Mouse (Mus musculus) CH12.LX (cell line): ENCODE data around the gene Vtn. TPM values are rescaled to one million over a fixed set of nuclear protein-coding genes. Genes with fewer than 3 reads are reported as not detected.

Source experiments
- DNase-seq: peaks from one replicate; pipeline ENCODE4 v3.0.0-alpha.2; 2013; ENCODE audit errors: extremely low read depth
- H3K27ac ChIP-seq: 2 replicates; pipeline ENCODE4 v1.5.1; 2012; ENCODE audit warnings: low read depth, mild to moderate bottlenecking, control low read depth, moderate library complexity; ENCODE audit not compliant: insufficient read depth
- H3K27me3 ChIP-seq: replicated peaks from 2 replicates; pipeline ENCODE3; 2012; ENCODE audit warnings: inconsistent platforms
- H3K36me3 ChIP-seq, 2 experiments: replicated peaks in 1 of 2; 2 replicates each; pipeline versions ENCODE3 to v1.6.1; 2012; ENCODE audit warnings: inconsistent platforms in 1 of 2, low read length in 1 of 2, mild to moderate bottlenecking in 1 of 2, mixed read lengths in 1 of 2, moderate library complexity in 1 of 2; ENCODE audit not compliant: control insufficient read depth in 1 of 2, insufficient read depth in 1 of 2
- H3K4me1 ChIP-seq, 2 experiments: 2 replicates each; pipeline ENCODE4 v1.6.1; 2012; ENCODE audit warnings: inconsistent platforms in 1 of 2, moderate library complexity in 1 of 2; ENCODE audit not compliant: insufficient read depth in 2 of 2, control insufficient read depth in 1 of 2
- H3K4me2 ChIP-seq: 2 replicates; pipeline ENCODE4 v1.6.1; 2012; ENCODE audit warnings: low read depth, mild to moderate bottlenecking, control low read depth; ENCODE audit not compliant: poor library complexity, insufficient read depth, severe bottlenecking
- H3K4me3 ChIP-seq, 3 experiments: fragments of 150-350 bp in 1 of 3; sonication (generic) in 1 of 3; replicated peaks in 1 of 3; 2 replicates each; pipeline versions ENCODE3 to v1.5.1; 2011 to 2012; ENCODE audit warnings: low read depth in 2 of 3, low read length in 2 of 3, mild to moderate bottlenecking in 2 of 3, moderate library complexity in 2 of 3, control low read depth in 1 of 3, improper control_type of control experiment in 1 of 3, inconsistent platforms in 1 of 3, mixed read lengths in 1 of 3; ENCODE audit not compliant: poor library complexity in 1 of 3
- H3K79me2 ChIP-seq: replicated peaks from 2 replicates; pipeline ENCODE4 v1.6.1; 2012; ENCODE audit warnings: mild to moderate bottlenecking, moderate library complexity; ENCODE audit not compliant: control insufficient read depth, poor library complexity, insufficient read depth, severe bottlenecking; ENCODE audit errors: extremely low read depth
- H3K9ac ChIP-seq: 2 replicates; pipeline ENCODE4 v1.6.1; 2012; ENCODE audit warnings: low read depth, mild to moderate bottlenecking, control low read depth, moderate library complexity; ENCODE audit not compliant: insufficient read depth
- H3K9me3 ChIP-seq: replicated peaks from 2 replicates; pipeline ENCODE3; 2012; ENCODE audit warnings: low read length, inconsistent platforms, mixed read lengths
- BHLHE40 ChIP-seq: IDR thresholded peaks from 2 replicates; pipeline ENCODE4 v1.6.1; 2011; ENCODE audit warnings: mild to moderate bottlenecking, low read depth, low read length, improper control_type of control experiment
- CHD1 ChIP-seq: IDR thresholded peaks from 2 replicates; pipeline ENCODE4 v1.6.1; 2012; ENCODE audit warnings: low read depth, low read length, improper control_type of control experiment, inconsistent platforms
- CHD2 ChIP-seq: IDR thresholded peaks from 2 replicates; pipeline ENCODE4 v1.6.1; 2011; ENCODE audit warnings: low read length, improper control_type of control experiment
- E2F4 ChIP-seq: IDR thresholded peaks from 2 replicates; pipeline ENCODE4 v1.6.1; 2011; ENCODE audit warnings: low read depth, low read length, improper control_type of control experiment; ENCODE audit not compliant: insufficient replicate concordance
- ELF1 ChIP-seq: IDR thresholded peaks from 2 replicates; pipeline ENCODE4 v1.6.1; 2014; ENCODE audit warnings: low read depth, mild to moderate bottlenecking, inconsistent platforms, low read length, improper control_type of control experiment
- EP300 ChIP-seq: IDR thresholded peaks from 2 replicates; pipeline ENCODE4 v1.6.1; 2011; ENCODE audit warnings: low read length, improper control_type of control experiment
- ETS1 ChIP-seq: conservative IDR thresholded peaks from 2 replicates; pipeline ENCODE4 v1.6.1; 2012; ENCODE audit warnings: low read depth, mild to moderate bottlenecking, inconsistent platforms, low read length, improper control_type of control experiment, moderate library complexity
- HCFC1 ChIP-seq: IDR thresholded peaks from 2 replicates; pipeline ENCODE4 v1.6.1; 2012; ENCODE audit warnings: low read depth, mild to moderate bottlenecking, inconsistent platforms, low read length, improper control_type of control experiment
- JUND ChIP-seq: conservative IDR thresholded peaks from 2 replicates; pipeline ENCODE4 v1.6.1; 2011; ENCODE audit warnings: low read depth, low read length, improper control_type of control experiment
- MAX ChIP-seq: IDR thresholded peaks from 2 replicates; pipeline ENCODE4 v1.6.1; 2011; ENCODE audit warnings: low read length, improper control_type of control experiment
- MAZ ChIP-seq: IDR thresholded peaks from 2 replicates; pipeline ENCODE4 v1.6.1; 2012; ENCODE audit warnings: low read depth, mild to moderate bottlenecking, inconsistent platforms, low read length, improper control_type of control experiment, moderate library complexity
- MEF2A ChIP-seq: IDR thresholded peaks from 2 replicates; pipeline ENCODE4 v1.6.1; 2014; ENCODE audit warnings: low read depth, mild to moderate bottlenecking, inconsistent platforms, low read length, improper control_type of control experiment, borderline replicate concordance
- MXI1 ChIP-seq: IDR thresholded peaks from 2 replicates; pipeline ENCODE4 v1.6.1; 2011; ENCODE audit warnings: mild to moderate bottlenecking, low read depth, low read length, improper control_type of control experiment
- MYC ChIP-seq: IDR thresholded peaks from 2 replicates; pipeline ENCODE4 v1.6.1; 2011; ENCODE audit warnings: low read depth, mild to moderate bottlenecking, improper control_type of control experiment, low read length
- NELFE ChIP-seq: IDR thresholded peaks from 2 replicates; pipeline ENCODE4 v1.6.1; 2011; ENCODE audit warnings: low read depth, low read length, improper control_type of control experiment
- RAD21 ChIP-seq: IDR thresholded peaks from 2 replicates; pipeline ENCODE4 v1.6.1; 2011; ENCODE audit warnings: low read depth, mild to moderate bottlenecking, low read length, improper control_type of control experiment, moderate library complexity
- RCOR1 ChIP-seq: conservative IDR thresholded peaks from 2 replicates; pipeline ENCODE4 v1.6.1; 2012; ENCODE audit warnings: low read depth, mild to moderate bottlenecking, inconsistent platforms, low read length, improper control_type of control experiment
- SIN3A ChIP-seq: IDR thresholded peaks from 2 replicates; pipeline ENCODE4 v1.6.1; 2012; ENCODE audit warnings: low read length, improper control_type of control experiment, inconsistent platforms
- SMC3 ChIP-seq: IDR thresholded peaks from 2 replicates; pipeline ENCODE4 v1.6.1; 2011; ENCODE audit warnings: low read depth, low read length, improper control_type of control experiment
- TCF12 ChIP-seq: IDR thresholded peaks from 2 replicates; pipeline ENCODE4 v1.6.1; 2014; ENCODE audit warnings: low read depth, mild to moderate bottlenecking, inconsistent platforms, low read length, improper control_type of control experiment
- UBTF ChIP-seq: IDR thresholded peaks from 2 replicates; pipeline ENCODE4 v1.6.1; 2012; ENCODE audit warnings: low read depth, mild to moderate bottlenecking, inconsistent platforms, low read length, improper control_type of control experiment, moderate library complexity
- USF1 ChIP-seq: IDR thresholded peaks from 2 replicates; pipeline ENCODE4 v1.6.1; 2014; ENCODE audit warnings: low read depth, mild to moderate bottlenecking, inconsistent platforms, low read length, improper control_type of control experiment
- ZC3H11A ChIP-seq: IDR thresholded peaks from 2 replicates; pipeline ENCODE4 v1.6.1; 2012; ENCODE audit warnings: low read depth, mild to moderate bottlenecking, inconsistent platforms, low read length, improper control_type of control experiment
- ZKSCAN1 ChIP-seq: IDR thresholded peaks from 2 replicates; pipeline ENCODE4 v1.6.1; 2012; ENCODE audit warnings: low read depth, inconsistent platforms, low read length, improper control_type of control experiment, borderline replicate concordance
- ZMIZ1 ChIP-seq: IDR thresholded peaks from 2 replicates; pipeline ENCODE4 v1.6.1; 2012; ENCODE audit warnings: low read depth, mild to moderate bottlenecking, inconsistent platforms, low read length, improper control_type of control experiment
- ZNF384 ChIP-seq: IDR thresholded peaks from 2 replicates; pipeline ENCODE4 v1.6.1; 2012; ENCODE audit warnings: low read depth, low read length, improper control_type of control experiment, inconsistent platforms
- dilution Hi-C: fragments of 300-500 bp; cut with MboI; formaldehyde crosslinking; loops from 2 replicates; pipeline ENCODE4 v1.14.3; 2020; ENCODE audit warnings: low sequenced_read_pairs; ENCODE audit not compliant: extremely low pct_unique_long_range_greater_than_20kb, extremely low pct_ligation_motif_present
- in situ Hi-C: fragments of 300-500 bp; cut with MboI; formaldehyde crosslinking; loops from 3 replicates; pipeline ENCODE4 v1.14.3; 2019; ENCODE audit warnings: low sequenced_read_pairs, low pct_ligation_motif_present, low pct_unique_long_range_greater_than_20kb, mixed read lengths
- polyA plus RNA-seq: library from polyadenylated mRNA; unstranded; fragments of >175 nt; gene quantifications from 2 replicates; pipeline ENCODE4 v1.2.1, GENCODE M21; 2012; ENCODE audit warnings: low read depth; ENCODE audit not compliant: insufficient read length
- total RNA-seq, 2 experiments: library from RNA; depleted of rRNA; stranded (reverse); fragments of 300-350 nt in 1 of 2; fragments of >200 nt in 1 of 2; gene quantifications; 2 replicates each; pipeline ENCODE4 v1.2.3; 2012 to 2014

The Vtn gene
- total and polyA plus RNA-seq, 3 experiments: not detected

- H3K4me1 ChIP-seq: peaks cover 11 to 32% of the 10 kb centered on the region in 2 experiments
- dilution Hi-C loops: no loop called here
- in situ Hi-C loops: no loop called here
- no peaks in the 10 kb centered on the region for H3K27me3 ChIP-seq
- TF ChIP-seq E2F4 (no peak), ZKSCAN1 (no peak), ZNF384 (no peak), UBTF (no peak), NELFE (no peak), EP300 (no peak), HCFC1 (no peak), SMC3 (no peak), CHD2 (no peak), SIN3A (no peak), ZMIZ1 (no peak), MYC (no peak)
- TF ChIP-seq, all 38 proteins: peak for 0
- Histone ChIP-seq H3K4me2 (no peak overlapping the region), H3K9me3 (no peaks in the 10 kb centered on the region), H3K4me3 (no peak overlapping the region), H3K27ac (no peak overlapping the region), H3K79me2 (peaks cover 49% of the 10 kb centered on the region), H3K36me3 (peaks cover 58 to 82% of the 10 kb centered on the region in 2 experiments), H3K9ac (no peak overlapping the region)
- DNase-seq: no peak
Observed at GRCm38 (mm10) chr11:78530001-78530400, 31.1 kb downstream of the Vtn start.

- DNase-seq: no peak
- Histone ChIP-seq H3K79me2 (peaks cover 55% of the 10 kb centered on the region), H3K4me1 (peaks cover 11 to 32% of the 10 kb centered on the region in 2 experiments), H3K36me3 (peaks cover 47 to 72% of the 10 kb centered on the region in 2 experiments), H3K4me2 (no peak overlapping the region), H3K27ac (no peak overlapping the region), H3K9me3 (no peaks in the 10 kb centered on the region), H3K27me3 (no peaks in the 10 kb centered on the region), H3K4me3 (no peak overlapping the region), H3K9ac (no peak overlapping the region)
- dilution Hi-C loops (no loop called here), in situ Hi-C loops (no loop called here)
- TF ChIP-seq ETS1: no peak
- TF ChIP-seq MAX: no peak
- no peak for TF ChIP-seq RAD21
- no peak for TF ChIP-seq CHD1
- no peak for TF ChIP-seq SIN3A
- no peak for TF ChIP-seq MAZ
- TF ChIP-seq USF1: no peak
- no peak for TF ChIP-seq BHLHE40
- no peak for TF ChIP-seq MXI1
- TF ChIP-seq TCF12: no peak
- no peak for TF ChIP-seq MEF2A
- no peak for TF ChIP-seq EP300
- TF ChIP-seq ZC3H11A: no peak
- TF ChIP-seq ELF1: no peak
- no peak for TF ChIP-seq JUND
- no peak for TF ChIP-seq HCFC1
- no peak for TF ChIP-seq RCOR1
- no peak for TF ChIP-seq CHD2
- TF ChIP-seq NELFE: no peak
Observed at GRCm38 (mm10) chr11:78531046-78531445, 32.2 kb downstream of the Vtn start.
